Mouse (Mus musculus) liver, postnatal 0 days (tissue): ENCODE measurements at regions not wholly inside any gene's neighbourhood (a gene's known extent, or its start where the extent isn't known, plus 50 kb on each side); places are given as distances from the start of the nearest gene placed in this dataset.

Source experiments
- CTCF ChIP-seq: sonication (generic); IDR thresholded peaks from 2 replicates; pipeline ENCODE4 v1.5.1; 2016; ENCODE audit warnings: antibody characterized with exemption, low read depth
- EP300 ChIP-seq: IDR thresholded peaks from 2 replicates; pipeline ENCODE4 v1.6.1; 2016; ENCODE audit warnings: antibody characterized with exemption, low read depth, mild to moderate bottlenecking

GRCm38 (mm10) chr1:136776211-136776610, 151.5 kb downstream of the Zfp281 start:
- TF ChIP-seq EP300 (no peak), CTCF (no peak)
